Mouse (Mus musculus) midbrain, embryonic 10.5 days (tissue): ENCODE data around the gene Ppm1g. TPM values are rescaled to one million over a fixed set of nuclear protein-coding genes. Genes with fewer than 3 reads are reported as not detected.
A peak's percentile ranks its signal among the peaks of the same experiment; 100 is the strongest.

Experiments used
- DNase-seq: peaks from one replicate; pipeline ENCODE4 v3.0.0-alpha.2; 2017; ENCODE audit warnings: low spot score
- H3K27ac ChIP-seq: fragments of 300-500 bp; sonication (generic); replicated peaks from 2 replicates; pipeline ENCODE4 v1.5.1; 2016; ENCODE audit warnings: mild to moderate bottlenecking
- H3K27me3 ChIP-seq: fragments of 300-500 bp; sonication (generic); 2 replicates; pipeline ENCODE4 v1.6.1; 2016; ENCODE audit warnings: low read depth, mild to moderate bottlenecking; ENCODE audit not compliant: poor library complexity, severe bottlenecking
- H3K36me3 ChIP-seq: fragments of 300-500 bp; sonication (generic); 2 replicates; pipeline ENCODE4 v1.6.1; 2016; ENCODE audit warnings: mild to moderate bottlenecking, moderate library complexity
- H3K4me1 ChIP-seq: fragments of 300-500 bp; sonication (generic); 2 replicates; pipeline ENCODE4 v1.6.1; 2016
- H3K4me3 ChIP-seq: fragments of 300-500 bp; sonication (generic); 2 replicates; pipeline ENCODE4 v1.5.1; 2016; ENCODE audit warnings: mild to moderate bottlenecking, moderate library complexity
- H3K9me3 ChIP-seq: fragments of 300-500 bp; sonication (generic); replicated peaks from 2 replicates; pipeline ENCODE4 v1.6.1; 2016; ENCODE audit warnings: mild to moderate bottlenecking
- WGBS: fragments of 180-500 bp; shearing (Covaris S2); methylation state at CpG from one replicate; pipeline ENCODE4 v1.1.7; 2016; 5-methylcytosine and 5-hydroxymethylcytosine counted together
- polyA plus RNA-seq: library from polyadenylated mRNA; unstranded; fragments of >200 nt; fragmentation: Nextera tagmentation; extraction: Ambion mirVana; gene quantifications from 2 replicates; pipeline ENCODE4 v1.2.1, GENCODE M21; 2016

The Ppm1g gene
- polyA plus RNA-seq, 1 experiment from 2014 or later: 214 TPM

DNA sequence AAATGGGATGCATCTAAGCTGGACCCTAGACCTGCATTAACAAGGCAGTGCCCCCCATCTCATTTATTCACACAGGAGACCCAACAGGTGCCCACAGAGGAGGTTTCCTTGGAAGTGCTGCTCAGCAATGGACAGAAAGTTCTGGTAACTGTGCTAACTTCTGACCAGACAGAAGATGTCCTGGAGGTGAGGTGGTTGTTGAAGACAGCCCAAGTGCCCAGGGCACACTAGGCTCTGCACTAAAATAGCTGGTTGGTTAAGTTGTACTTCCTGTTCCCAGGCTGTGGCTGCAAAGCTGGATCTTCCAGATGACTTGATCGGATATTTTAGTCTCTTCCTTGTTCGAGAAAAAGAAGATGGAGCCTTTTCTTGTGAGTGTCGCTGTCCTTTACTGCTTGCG, 24.8 kb downstream of the Ppm1g start:
- no peaks in the 10 kb centered on the region for H3K27me3 ChIP-seq
- H3K4me3 ChIP-seq: no peak overlapping the region
- WGBS: 92% methylated on average over 4 of the region's 4 CpGs
- H3K9me3 ChIP-seq: peaks cover 6% of the 10 kb centered on the region
- no peak overlapping the region for H3K27ac ChIP-seq
- no peak for DNase-seq
- peaks cover 76% of the 10 kb centered on the region for H3K36me3 ChIP-seq
- peaks cover 32% of the 10 kb centered on the region for H3K4me1 ChIP-seq

DNA sequence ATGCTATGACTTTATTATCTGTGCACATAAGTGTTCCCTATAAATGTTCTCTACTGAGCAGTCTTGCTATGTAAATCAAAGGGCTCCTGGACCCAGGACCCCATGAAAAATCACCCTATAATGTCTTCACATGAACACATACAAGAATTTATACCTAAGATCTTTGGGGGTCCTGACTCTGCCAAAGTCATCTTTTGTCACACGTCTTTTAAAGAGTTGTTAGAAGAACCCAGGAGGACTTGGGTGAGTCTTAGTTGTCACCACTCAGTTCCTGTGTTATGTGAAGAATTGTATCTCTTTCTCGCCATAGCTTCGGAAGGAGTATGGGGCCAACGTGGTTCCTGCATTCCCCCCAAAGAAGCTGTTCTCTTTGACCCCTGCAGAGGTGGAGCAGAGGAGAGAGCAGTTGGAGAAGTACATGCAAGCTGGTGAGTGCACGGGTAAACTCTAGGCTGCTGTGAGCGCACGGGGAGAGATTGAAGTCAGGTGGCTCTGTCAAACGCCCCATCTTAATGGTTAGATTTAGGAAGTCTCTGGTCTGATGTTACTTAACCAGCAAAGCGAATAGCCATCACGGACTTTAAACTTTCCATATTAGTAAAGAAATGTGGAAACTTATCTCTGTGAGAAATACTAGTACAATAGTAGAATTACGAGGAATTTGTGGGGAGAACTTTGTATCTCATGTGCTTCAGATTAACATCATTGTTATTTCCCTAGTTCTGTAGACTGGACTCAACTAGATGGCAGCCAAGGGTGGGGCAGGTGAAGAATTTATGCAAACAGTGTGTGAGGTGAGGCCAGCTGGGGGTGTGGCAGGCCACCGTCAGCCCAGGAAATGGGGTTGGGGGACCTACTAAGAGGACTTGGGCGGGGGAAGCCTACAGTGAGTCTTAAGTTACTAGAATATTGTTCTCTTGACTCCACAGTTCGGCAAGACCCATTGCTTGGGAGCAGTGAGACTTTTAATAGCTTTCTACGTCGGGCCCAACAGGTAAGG, 25.7 kb downstream of the Ppm1g start:
- H3K4me3 ChIP-seq: peak overlapping the region; percentile 93
- H3K9me3 ChIP-seq: no peaks in the 10 kb centered on the region
- H3K36me3 ChIP-seq: peaks cover 76% of the 10 kb centered on the region
- 92% methylated on average over 16 of the region's 16 CpGs for WGBS
- DNase-seq: no peak
- no peaks in the 10 kb centered on the region for H3K27me3 ChIP-seq
- H3K4me1 ChIP-seq: peaks cover 25% of the 10 kb centered on the region
- no peak overlapping the region for H3K27ac ChIP-seq

DNA sequence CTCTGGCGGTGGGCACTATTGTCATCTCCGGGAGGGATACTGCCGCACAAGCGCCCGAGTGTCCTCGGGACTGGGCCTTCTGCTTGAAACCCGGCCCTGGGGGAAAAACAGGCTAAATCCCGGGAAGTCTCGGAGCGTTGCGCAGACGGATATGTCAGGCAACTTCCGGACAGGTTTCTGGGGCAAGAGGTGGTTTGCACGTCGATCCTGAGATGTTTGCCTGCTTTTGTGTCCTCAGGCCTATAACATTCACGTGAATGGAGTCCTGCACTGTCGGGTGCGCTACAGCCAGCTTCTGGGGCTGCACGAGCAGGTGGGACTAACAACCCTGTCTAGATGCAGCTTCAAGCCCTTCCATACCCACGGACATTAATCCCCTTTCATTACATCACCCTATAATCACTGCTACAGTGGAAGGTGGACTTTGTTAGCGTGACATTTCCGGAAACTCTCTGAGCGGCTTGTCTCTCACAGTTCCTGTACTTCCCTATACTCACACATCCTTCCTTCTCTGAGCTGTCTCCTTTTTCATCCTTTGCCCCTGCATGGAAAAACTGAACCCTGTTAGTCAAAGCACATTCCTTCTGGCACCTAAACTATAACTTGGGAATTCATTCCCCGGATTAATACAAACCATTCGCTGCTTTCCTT, 26.7 kb downstream of the Ppm1g start:
- WGBS: 14% methylated on average over 25 of the region's 25 CpGs
- peak overlapping the region; percentile 88 for H3K27ac ChIP-seq
- H3K27me3 ChIP-seq: no peaks in the 10 kb centered on the region
- DNase-seq: no peak
- no peaks in the 10 kb centered on the region for H3K9me3 ChIP-seq
- peaks cover 75% of the 10 kb centered on the region for H3K36me3 ChIP-seq
- peak overlapping the region; percentile 93 for H3K4me3 ChIP-seq
- H3K4me1 ChIP-seq: peaks cover 25% of the 10 kb centered on the region

DNA sequence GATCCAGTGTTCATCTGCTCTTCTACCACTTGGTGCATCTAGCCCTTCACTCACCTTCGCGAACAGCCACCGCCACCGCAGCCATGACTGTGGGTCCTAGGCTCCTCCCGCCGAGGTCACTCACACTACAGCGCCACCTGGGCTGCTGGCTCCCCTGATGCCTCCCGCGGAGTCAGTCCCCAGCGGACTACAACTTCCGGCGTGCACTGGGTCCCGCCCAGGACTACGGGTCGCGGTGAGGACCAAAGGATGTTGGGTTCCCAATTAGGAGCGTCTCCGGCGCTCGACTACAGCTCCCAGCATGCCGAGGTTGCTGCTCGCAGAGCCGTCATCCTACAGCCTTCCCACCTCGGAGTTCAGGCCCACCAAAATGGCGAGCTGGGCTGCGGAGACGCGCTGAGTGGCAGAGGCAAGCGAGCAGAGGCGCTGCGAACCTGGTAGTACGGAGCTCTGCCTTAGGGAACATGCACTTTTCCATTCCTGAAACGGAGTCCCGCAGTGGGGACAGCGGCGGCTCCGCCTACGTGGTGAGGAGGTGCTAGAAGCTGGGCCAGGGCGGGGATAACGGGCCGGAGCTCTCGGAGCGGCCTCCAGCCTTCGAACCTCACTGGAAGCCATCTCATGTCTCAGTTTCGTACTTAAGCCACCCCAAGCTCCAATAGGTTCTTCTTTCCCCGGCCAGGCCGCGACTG, 27.4 kb downstream of the Ppm1g start, which contains the start of the genes Snx17 and Eif2b4:
TSS of gene Snx17 (plus strand) at position 289 of the 692 bp plus-strand sequence.
TSS of gene Eif2b4 (minus strand) at position 492 of the 692 bp plus-strand sequence.
- H3K36me3 ChIP-seq: peaks cover 75% of the 10 kb centered on the region
- peak; percentile 99 for DNase-seq
- no peaks in the 10 kb centered on the region for H3K9me3 ChIP-seq
- H3K27ac ChIP-seq: peak within 1 kb of the TSS; percentile 88
- H3K27me3 ChIP-seq: no peaks in the 10 kb centered on the region
- H3K4me3 ChIP-seq: peak within 1 kb of the TSS; percentile 93
- WGBS: under 1% methylated on average over 48 of the region's 48 CpGs
- peaks cover 25% of the 10 kb centered on the region for H3K4me1 ChIP-seq

DNA sequence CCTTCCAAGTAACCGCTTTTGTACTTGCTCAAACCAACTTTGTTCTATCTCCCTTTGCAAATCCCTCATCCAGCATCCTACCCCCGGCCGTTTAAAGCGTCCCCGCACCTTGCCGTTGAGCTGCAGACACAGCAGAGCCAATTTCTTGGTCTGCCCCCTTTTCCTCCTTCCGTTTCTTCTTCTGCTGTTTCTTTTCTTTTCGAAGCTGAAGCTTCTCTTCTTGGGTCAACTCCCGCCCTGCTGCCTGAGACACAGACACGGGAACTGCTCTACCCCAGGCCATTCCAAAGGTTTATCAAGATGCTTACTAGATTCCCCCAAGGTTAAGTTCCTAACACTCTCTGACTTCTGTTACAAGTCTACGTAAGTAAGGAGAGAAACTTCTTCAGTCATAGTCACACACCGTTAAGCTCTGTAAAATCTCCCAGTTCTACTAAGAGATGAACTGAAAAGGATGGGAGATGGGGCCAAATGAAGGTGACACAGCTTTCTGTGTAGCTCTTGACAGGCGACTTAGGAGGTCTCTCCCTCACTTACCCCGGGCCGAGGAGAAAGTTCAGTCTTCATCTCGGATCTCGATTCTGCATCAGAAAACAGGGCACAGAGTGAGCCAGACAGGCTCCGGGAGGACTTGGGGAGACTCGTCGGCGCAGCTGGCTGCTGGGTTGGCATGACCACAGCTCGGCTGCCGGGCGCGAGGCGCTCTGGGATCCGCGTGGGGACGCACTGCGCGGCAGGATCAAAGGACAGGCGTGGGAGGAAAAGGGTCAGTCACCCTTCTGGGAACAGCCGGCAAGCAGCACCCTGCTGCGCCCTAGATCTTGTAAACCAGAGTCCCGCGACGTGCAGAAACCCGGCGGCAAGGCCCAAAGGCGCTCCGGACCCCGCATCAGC, 28.2 kb downstream of the Ppm1g start:
- Histone ChIP-seq H3K9me3 (no peaks in the 10 kb centered on the region), H3K4me1 (peaks cover 25% of the 10 kb centered on the region), H3K27ac (peak overlapping the region; percentile 88), H3K27me3 (no peaks in the 10 kb centered on the region), H3K4me3 (peak overlapping the region; percentile 93), H3K36me3 (peaks cover 75% of the 10 kb centered on the region)
- DNase-seq: no peak
- WGBS: 18% methylated on average over 42 of the region's 42 CpGs

DNA sequence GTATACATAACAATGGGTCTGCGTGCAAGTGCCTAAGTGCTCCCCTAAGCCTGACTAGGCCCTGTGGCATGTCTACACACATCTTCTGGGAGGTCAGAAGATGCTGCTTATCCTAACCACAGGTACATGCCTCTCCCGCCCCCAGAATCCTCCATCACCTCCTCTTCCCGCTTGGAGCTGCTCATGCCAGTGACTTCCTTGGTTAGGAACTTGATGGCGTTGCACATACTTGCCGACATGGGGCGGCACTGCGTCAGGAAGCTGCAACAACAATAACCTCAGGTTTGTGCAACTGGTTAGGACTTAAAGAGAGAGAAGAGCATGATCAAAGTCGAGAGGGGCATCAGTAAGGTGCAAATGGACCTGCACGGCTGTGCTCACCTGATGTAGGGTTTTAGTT, 30.3 kb downstream of the Ppm1g start:
- Histone ChIP-seq H3K36me3 (peaks cover 60% of the 10 kb centered on the region), H3K4me1 (peaks cover 25% of the 10 kb centered on the region), H3K4me3 (no peak overlapping the region), H3K27me3 (no peaks in the 10 kb centered on the region), H3K9me3 (no peaks in the 10 kb centered on the region), H3K27ac (no peak overlapping the region)
- DNase-seq: no peak
- 92% methylated on average over 9 of the region's 9 CpGs for WGBS

DNA sequence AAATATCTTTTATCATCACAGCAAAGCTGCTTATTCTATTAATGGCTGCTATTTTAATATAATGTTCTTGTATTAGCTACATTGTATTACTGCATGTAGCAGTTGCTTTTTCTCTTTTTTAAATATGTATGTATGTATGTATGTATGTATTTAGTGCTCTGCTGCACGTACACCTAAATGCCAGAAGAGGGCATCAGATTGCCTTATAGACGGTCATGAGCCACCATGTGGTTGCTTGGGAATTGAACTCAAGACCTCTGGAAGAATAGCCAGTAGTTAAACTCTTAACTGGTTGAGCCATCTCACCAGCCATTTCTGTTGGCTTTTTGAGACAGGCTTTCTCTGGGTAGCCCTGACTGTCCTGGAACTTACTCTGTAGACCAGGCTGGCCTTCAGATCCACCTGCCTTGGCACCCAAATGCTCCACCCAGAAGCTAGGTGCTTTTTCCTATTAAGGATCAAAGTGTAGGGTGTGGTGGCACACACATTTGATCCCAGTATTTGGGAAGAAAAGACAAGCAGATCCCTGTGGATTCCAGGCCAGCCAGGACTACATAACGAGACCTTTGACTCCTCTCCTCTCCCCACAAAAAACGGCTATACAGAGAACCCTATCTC, 32.2 kb downstream of the Ppm1g start:
- Histone ChIP-seq H3K4me3 (no peak overlapping the region), H3K4me1 (peaks cover 12% of the 10 kb centered on the region), H3K9me3 (no peaks in the 10 kb centered on the region), H3K27ac (no peak overlapping the region), H3K36me3 (peaks cover 50% of the 10 kb centered on the region), H3K27me3 (no peaks in the 10 kb centered on the region)
- 86% methylated on average over 4 of the region's 4 CpGs for WGBS
- no peak for DNase-seq

DNA sequence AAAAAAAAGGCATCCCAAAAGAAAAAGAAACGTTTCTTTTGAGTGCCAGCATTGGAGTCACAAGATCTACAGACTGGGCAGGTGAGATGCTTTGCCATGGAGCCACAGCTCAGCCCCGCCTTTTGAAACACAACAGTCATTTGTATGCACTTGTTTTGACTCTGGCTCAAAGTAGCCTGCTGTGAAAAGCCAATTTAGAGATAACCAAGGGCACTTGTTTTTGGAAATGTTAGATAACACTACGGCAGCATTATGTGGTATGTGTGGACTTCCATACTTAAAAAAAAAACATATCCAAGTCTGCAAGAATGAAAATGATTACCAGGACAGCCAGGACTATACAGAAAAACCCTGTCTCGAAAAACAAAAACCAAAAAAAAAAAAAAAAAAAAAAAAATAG, 36.8 kb downstream of the Ppm1g start:
- H3K36me3 ChIP-seq: peaks cover 20% of the 10 kb centered on the region
- DNase-seq: no peak
- no peaks in the 10 kb centered on the region for H3K9me3 ChIP-seq
- no peaks in the 10 kb centered on the region for H3K27me3 ChIP-seq
- WGBS: 60% methylated on average over 4 of the region's 4 CpGs
- H3K4me1 ChIP-seq: peaks cover 12% of the 10 kb centered on the region
- H3K4me3 ChIP-seq: no peak overlapping the region
- H3K27ac ChIP-seq: no peak overlapping the region

DNA sequence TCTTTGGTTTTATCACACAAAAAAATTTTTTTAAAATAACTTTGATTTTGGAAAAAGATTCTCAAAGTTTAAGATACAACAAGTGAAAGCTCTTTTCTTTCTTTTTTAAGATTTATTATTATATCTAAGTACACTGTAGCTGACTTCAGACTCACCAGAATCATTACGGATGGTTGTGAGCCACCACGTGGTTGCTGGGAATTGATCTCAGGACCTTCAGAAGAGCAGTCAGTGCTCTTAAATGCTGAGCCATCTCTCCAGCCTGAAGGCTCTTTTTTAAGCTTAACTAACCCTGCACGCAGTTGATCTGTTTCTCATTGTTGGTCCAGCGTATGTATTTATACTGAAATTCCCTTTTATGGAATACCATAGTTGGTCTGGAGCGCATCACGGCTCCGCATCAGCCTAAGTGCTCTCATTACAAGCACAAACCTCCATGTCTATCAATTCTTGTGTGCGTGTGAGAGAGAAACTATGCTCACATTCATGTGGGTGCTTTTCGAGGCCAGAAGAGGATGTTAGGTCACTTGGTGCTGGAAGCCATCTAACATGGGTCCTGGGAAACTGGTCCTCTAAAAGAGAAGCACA, 39.2 kb downstream of the Ppm1g start:
- Histone ChIP-seq H3K27ac (no peak overlapping the region), H3K4me1 (peaks cover 15% of the 10 kb centered on the region), H3K9me3 (no peaks in the 10 kb centered on the region), H3K4me3 (peak overlapping the region; percentile 97), H3K27me3 (no peaks in the 10 kb centered on the region), H3K36me3 (peaks cover 16% of the 10 kb centered on the region)
- DNase-seq: no peak
- WGBS: 96% methylated on average over 9 of the region's 9 CpGs

DNA sequence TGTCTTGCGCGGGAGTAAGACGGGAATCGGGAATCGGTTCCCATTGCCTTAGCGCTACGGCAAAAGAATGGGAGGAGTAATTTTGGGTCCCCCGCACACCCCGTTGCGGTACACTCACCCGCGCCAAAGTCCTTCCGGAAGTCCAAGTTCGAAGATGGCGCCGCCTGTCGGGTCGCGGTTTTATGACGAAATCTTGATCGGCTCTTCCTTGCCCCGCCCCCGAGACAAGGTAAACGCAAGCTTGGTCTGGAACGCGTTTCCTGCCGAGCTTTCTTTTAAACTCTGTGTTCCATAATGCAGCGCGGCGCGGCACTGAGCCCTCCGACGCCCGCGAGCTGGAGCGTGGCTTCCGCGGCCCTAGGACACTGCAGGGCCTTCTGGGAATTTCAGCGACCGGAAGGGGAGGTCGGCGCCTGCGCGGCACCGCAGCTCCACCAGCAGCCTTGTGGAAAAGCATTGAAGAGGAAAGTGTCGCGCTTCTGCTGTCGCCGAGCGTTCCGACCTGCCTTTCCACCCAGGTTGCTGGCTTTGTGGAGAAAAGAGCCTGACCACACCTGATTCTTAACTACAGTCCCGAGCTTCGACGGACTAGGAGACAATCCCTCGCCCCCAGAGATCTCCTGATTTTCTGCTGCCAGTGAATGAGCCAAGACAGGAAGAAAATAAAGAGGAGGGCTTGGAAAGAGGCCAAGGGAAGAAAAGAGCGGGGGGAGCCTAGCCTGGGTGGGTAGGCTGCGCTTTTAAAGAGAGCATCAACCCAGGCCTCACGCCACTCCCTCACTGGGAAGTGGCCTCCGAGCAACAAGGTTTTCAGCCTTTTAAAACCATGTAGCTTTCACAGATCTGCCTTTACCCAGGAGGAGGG, 40.5 kb downstream of the Ppm1g start, which contains the start of the genes Gm29609 and Gtf3c2:
TSS of gene Gm29609 (minus strand) at position 146 of the 865 bp plus-strand sequence.
TSS of gene Gtf3c2 (minus strand) at position 379 of the 865 bp plus-strand sequence.
- H3K36me3 ChIP-seq: peaks cover 23% of the 10 kb centered on the region
- H3K27me3 ChIP-seq: no peaks in the 10 kb centered on the region
- H3K4me3 ChIP-seq: peak within 1 kb of the TSS; percentile 97
- WGBS: under 1% methylated on average over 59 of the region's 59 CpGs
- H3K4me1 ChIP-seq: peaks cover 15% of the 10 kb centered on the region
- DNase-seq: peak; percentile 93
- H3K27ac ChIP-seq: peak within 1 kb of the TSS; percentile 95
- no peaks in the 10 kb centered on the region for H3K9me3 ChIP-seq
